Mouse (Mus musculus) hindlimb bud, embryonic 11.5 days (tissue): ENCODE results near the gene Vps11.
"Not testable (repeated sequence)": the region's sequence is repeated elsewhere in the genome, so short reads cannot be mapped to it uniquely, and the experiment has no call there.

Experiments used
- DNase-seq: peaks from one replicate; pipeline ENCODE4 v3.0.0-alpha.2; 2012; ENCODE audit warnings: low read depth, low spot score; ENCODE audit errors: extremely low spot score

Vps11 gene

DNA sequence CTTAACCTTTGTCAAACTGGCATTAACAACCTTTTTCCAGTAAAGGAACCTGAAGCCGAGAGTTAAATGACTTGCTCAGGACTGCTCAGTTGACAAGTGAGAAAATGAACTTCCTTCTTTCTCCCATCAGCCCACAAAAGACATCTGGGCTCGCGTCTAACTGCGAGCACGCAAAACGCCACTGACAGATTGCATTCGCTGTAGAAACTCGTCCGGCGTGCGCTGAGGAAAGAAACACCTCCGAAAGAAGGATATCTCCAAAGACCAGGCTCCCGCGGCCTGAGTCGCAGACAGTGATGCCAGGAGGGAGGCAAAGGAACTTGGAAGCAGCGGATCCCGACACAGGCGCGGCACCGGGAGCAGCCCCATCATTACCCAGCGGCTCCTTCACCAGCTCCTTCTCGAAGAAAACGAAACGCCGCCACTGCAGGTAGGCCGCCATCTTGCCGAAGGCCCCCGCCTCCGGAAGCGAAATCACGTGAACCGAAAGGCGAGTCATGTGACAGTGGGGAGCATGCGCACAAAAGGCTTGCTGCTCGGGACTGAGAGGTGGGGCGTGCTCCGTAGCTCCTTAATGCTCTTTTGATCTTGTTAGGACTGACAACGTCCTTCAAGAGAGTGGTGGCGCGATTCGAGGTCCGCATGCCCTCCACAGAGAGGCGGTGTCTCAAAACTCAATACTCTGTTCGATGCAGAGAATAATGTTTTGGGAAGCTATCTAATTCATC, at the start of gene Vps11:
Gene Vps11 (minus strand): TSS at position 481 of the 728 bp plus-strand sequence.
- DNase-seq: peak; percentile 96

DNA sequence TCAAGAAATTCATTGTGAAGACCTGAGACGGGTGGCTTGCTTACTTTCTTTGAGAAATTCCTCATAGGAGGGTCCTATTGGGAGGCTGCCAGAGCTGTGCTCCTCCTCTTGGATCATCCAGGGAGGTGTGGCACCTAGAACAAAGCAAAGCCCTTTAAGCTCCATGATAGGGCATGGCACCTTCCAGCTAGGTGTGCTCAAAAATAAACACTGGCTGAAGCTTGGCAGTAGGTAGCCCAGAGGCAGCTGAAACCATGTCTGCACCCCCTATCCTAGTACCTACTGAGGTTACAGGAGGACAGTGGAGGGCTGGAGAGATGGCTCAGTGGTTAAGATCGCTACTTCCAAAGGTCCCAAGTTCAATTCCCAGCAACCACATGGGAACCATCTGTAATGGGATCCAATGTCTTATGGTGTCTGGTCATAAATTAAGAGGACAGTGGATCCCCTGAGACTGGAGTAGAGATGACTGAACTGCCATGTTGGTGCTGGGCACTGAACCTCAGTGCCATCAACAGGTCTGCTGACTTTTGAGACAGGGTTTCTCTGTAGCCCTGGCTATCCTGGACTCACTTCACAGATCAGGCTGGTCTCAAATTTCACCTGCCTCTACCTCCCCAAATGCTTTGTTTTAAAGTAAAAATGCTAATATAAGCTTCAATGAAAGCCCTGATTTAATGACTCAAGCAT, 49.3 kb upstream of the Vps11 start:
- DNase-seq: no peak

DNA sequence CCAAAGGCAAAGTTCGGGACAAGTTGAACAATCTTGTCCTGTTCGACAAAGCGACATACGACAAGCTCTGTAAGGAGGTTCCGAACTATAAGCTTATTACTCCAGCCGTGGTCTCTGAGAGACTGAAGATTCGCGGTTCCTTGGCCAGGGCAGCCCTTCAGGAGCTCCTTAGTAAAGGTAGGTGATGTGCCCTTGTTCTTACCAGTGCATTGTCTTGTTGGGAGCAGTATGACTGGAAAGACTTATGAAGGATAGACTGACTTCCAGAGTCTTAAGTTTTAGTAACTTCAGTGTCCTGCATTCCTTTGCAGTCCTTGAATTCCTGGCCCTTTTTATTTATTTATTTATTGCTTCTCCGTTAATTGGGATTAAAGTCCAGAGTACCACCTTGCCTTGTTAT, 47.2 kb upstream of the Vps11 start:
- DNase-seq: not testable (repeated sequence)

DNA sequence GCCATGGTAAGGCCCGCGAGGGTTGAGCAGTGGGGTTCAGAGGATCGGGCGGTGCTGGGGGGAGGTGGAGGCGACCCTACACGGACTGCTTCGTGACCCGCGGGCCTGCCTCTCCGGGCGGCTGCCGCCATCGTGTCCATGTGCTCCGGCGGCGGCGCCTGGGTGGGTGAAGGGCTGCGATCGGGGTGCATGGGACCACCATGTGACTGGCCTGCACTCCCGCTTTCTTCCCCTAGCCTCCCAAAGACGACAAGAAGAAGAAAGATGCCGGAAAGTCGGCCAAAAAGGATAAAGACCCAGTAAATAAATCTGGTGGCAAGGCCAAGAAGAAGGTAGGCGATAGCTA, 46.3 kb upstream of the Vps11 start:
- no peak for DNase-seq

DNA sequence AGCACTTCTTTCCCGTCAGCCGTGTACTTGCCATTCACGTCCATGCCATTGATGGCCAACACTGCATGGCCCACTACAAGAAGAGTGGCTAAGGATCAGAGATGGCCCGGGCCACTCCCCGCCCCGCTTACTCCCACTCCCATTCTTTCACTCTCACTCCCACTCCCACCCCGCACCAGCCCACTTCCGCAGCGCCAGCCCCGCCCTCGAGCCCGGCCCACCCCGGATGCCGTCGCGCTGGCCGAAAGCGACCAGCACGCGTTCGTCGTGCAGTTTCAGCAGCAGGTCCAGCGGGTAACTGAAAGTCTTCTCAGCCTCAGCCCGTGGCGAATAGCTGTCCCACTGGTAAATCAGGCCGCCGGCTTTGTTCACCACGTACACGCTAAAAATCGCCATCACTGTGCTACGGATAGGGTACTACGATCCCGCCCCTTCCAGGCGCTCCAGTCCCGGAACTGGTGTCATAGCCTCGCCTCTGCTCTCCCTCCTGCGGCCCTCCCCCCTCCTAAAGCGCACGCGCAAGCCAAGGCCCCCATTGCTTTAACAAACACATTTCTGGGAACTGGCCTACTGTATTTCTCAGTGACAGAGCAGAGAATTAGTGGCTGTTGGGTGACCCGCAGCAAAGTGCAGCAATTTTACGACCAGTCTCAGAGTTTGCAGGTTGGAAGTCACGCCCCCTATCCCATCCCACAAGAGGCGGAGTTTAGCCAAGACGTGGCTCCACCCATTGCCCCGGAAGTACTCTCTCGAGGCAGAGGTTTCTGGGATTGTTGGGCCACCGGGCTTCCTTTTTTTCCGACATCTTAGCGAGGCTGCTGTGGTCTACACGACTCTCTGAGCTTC, 45.7 kb upstream of the Vps11 start, which contains the start of the genes Rps25 and Trappc4:
Gene Rps25 (plus strand): TSS at position 234 of the 846 bp plus-strand sequence.
Gene Trappc4 (minus strand): TSS at position 695 of the 846 bp plus-strand sequence.
- peak; percentile 96 for DNase-seq

DNA sequence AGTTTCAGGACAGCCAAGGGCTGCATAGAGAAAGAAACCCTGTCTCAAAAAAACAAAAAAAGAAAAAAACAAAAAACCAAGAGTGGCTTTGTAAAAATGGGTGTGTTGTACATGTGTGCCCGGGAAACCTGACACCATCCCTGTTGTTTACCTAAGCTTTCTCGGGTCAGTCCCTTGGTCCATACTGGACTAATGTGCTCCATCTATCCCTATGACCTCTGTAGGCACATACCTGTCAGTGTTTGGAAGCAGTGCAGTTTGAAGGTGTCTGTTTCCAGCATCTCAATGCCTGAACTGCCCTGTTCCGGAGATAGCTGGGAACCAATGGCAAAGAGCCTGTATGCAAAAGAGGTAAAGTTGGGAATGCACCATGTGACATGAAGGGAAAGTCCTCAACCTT, 43.5 kb upstream of the Vps11 start:
- no peak for DNase-seq

DNA sequence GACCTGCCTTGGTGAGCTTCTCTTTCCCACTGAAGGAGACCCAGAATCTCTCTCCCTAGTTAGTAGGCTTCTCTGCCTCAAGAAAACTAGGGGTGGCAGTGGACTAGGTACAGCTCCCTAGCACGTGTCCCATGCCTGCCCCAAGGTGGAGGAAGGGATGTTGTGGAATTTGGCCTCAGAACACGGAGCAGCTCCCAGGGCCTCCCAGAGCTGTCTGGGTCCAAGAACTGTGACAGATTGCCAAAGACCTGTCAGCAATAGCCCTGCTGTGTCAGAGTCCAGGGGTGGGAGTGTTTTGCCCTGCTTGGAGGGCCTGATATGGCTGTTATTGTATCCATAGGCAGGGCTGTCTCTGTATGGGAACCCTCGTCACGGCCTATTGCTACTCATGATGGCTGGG, 39.6 kb upstream of the Vps11 start:
- DNase-seq: no peak

DNA sequence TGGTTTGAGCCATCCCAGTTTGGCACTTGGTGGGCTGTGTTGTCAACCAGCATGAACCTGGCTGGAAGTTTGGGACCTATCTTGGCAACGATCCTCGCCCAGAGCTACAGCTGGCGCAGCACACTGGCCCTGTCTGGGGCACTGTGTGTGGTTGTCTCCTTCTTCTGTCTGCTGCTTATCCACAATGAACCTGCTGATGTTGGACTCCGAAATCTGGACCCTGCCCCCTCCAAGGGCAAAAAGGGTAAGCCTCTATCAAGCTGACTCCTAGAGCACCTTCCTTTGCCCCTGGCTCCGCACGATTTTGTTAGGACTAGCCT, 38.3 kb upstream of the Vps11 start:
- DNase-seq: no peak

DNA sequence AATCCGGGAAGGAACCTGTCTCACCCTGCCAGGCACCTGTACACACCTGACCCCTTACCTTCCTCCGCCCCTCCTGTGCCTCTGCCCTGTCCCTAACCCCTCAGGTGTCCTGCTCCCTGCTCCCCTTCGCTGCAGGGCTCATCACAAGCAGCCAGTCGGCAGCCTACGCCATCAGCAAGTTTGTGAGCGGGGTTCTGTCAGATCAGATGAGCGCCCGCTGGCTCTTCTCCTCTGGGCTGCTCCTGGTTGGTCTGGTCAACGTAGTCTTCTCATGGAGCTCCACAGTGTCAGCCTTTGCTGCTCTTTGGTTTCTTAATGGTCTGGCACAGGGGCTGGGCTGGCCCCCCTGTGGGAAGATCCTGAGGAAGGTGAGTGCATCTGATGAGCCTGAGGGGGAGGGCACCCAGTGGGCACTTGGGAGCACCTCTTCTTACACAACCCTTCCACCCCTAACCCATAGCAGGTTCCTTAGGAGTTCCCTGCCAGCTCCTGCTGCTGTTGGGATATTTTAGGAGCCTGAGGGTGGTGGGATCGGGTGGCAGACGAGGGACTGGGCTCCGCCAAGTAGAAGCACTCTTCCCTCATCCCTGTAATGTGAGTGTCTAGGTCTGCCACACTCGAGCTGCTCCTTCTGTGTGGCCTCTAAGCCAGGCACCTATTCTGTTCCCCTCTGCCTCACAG, 37.8 kb upstream of the Vps11 start:
- no peak for DNase-seq

DNA sequence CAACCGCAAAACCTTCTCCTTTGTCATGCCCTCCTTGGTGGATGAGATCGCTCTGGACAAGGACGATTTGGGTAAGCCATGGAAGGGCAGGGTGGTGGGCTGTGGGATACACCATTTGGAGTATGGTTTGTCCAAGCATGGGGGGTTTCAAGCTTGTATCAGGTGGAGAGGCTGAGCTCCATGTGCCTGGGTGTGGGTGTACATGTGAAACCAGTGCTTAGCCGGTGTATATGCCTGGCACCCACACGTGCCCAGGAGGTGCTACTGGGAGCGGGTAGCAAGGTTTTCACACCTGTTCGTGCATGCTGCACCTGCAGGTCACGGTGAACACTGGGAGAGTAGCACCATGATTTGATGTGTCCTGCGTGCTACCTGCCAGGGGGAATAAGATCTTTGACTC, 37.1 kb upstream of the Vps11 start:
- no peak for DNase-seq

DNA sequence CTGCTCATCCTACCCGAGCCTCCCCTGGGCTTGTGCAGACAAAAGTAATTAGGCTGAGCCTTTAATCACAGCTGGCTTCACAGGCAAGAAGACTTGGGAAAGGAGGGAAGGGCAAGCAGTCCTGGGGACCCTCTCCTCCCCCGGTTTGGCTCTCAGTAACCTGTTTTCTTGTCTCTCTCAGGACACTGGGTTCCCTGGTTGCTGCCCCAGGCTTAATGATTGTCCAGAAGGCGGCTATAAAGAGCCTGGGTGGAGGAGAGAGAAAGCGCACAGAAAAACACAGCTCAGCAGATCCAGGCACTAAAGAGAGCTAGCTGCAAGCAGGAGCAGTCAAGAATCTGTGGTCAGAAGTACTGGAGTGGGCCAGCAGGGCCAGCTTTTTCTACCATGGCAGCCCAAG, 36.6 kb upstream of the Vps11 start:
- DNase-seq: no peak

DNA sequence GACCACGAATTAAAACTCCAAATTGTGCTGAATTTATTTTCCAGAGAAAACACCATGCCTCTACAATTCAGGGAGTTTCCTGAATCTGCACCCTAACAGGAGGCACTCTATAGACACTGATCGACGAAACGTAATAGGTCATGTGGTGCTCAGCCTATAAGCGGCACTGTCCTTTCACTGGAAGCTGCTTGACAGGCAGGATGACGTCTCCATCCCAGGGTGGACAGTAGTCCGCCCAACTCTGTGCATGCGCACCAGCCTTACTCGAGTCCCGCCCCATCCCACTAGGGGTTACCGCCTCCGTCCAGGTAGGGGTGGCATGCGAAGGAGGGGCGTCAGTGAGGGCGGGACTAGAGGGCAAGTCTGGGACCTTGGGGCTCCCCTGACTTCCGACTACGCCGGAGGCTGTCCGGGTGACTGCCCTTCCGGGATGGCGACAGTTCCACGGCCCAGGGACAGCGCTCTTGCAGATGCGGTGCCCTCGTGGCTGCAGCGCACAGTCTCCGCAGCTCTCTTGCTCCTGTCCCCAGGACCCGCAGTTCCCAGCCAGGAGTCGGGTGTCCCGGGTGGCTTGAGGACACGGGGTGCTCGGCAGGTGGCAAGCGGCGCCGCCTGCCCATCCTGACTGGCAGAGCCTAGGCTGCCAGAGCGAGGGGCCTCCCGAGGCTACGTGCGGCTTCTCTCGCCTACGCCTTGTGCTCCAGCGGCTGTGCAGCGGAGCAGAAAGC, 35.4 kb upstream of the Vps11 start, which contains the start of gene Slc37a4:
Gene Slc37a4 (plus strand): TSS at position 169 of the 728 bp plus-strand sequence.
- DNase-seq: peak; percentile 66

DNA sequence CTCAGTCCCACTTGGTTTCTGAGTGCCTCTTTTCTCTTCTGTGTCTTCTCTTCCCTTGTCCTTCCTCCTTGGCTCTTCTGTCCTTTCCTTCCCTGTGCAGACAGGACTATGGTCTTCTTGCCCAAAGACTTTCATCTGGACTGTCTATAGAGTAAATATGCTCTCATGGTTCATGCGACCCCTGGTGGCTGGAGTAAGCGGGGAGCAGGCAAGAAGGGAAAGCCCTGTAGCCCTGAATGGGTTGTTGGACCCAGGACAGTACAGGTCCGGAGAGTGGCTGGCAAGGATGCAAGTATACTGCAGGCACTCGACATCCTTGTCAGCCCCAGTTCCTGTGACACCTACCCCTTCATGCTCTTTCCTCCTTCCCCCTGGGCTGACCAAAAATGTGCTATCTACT, 30.0 kb upstream of the Vps11 start:
- DNase-seq: no peak

DNA sequence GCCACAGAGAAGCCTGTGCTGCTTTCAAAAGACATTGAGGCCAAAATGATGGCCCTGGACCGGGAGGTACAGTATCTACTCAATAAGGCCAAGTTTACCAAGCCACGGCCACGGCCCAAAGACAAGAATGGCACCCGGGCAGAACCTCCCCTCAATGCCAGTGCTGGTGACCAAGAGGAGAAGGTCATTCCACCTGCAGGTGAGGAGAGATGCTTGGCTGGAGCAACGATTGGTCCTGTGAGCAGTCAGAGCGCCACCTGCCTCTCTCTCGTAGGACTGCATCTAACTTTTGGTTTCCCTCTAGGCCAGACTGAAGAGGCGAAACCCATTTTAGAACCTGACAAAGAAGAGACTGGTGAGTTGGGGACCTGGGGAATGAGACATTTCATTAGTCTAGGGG, 27.8 kb upstream of the Vps11 start:
- no peak for DNase-seq

DNA sequence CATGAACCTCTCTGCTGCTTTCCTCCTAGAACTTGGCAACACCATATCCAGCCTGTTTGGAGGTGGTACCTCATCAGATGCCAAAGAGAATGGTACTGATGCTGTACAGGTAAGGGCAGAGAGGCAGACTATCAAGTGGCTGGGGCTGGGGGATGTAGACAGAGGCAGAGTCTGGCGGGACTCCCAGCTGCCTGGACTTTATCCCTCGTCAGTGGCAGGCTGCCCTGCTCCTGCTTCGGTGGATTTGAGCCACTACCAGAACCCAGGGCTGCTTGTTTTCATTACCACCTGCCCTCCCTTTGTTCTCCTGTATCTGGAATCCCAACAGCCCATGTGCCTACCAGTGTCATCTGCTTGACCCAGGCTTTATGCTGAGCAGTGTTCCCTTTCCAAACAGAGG, 25.8 kb upstream of the Vps11 start:
- DNase-seq: no peak

DNA sequence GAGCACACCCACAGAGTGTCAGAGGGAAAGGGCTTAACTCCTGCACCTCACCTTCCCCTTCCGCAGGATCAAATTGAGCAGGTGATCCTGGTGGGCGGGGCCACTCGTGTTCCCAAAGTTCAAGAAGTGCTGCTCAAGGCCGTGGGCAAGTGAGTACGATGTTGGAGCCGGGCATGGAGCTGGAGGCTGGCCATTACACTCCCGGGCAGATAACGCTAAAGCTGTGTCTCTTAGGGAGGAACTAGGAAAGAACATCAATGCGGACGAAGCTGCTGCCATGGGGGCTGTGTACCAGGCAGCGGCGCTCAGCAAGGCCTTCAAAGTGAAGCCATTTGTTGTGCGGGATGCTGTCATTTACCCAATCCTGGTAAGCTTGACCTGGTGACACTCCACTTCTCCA, 23.1 kb upstream of the Vps11 start:
- no peak for DNase-seq

DNA sequence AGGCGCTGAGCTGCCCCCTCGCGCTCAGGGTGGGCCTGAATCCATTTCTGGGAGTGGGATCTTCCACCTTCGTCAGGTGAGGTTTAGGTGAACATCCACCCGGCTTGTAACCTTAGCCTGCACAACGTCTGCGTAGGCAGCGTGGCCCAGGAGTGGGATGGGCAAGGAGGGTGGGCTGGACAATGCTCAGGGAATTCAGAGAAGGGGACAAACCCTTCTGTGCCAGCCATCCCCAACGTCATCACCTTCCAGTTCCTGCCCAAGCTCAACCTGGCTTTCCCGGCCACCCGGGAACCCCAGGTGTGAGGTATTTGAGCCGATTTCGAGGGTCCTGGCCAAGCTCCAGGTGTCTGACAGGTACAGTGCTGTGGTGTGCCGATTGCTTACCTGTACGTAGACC, 18.4 kb upstream of the Vps11 start:
- no peak for DNase-seq

DNA sequence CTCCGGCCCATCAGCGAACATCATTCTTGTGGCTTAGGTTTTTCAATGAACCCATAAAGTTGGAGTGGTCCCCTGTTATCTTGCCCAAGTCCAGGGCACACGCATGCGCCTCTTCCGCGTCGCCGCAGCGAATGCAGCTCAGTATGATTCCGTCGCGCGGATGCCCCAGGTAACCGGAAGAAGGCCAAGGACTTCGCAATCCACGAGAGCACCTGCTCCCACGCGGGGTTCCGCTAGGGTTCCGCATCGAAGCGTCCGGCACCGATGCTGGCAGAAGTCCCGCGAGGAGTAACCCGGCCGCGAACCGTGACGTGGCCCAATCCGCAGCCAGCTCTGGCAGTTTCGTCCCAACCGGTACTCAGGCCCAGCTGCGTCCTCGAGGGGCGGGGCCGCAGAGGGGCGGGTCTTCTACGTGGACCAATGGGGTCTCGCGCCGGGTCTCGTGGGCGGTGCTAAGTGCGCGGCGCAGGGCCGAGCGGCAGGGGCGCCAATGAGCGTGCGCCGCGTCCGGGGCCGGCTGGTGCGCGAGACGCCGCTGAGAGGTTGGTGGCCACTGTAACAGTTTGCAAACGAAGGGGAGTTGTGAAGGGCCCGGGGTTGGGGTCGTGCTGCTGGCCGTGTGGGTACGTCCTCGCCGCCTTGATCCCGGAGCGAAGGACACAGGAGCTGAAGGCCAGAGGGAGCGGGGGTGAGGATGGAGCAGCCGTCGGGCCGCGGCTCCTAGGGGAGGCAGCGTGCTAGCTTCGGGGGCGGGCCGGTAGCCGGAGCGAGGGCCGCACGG, 17.8 kb upstream of the Vps11 start, which contains the start of gene Hyou1:
Gene Hyou1 (plus strand): TSS at position 437 of the 781 bp plus-strand sequence.
- DNase-seq: peak; percentile 86

DNA sequence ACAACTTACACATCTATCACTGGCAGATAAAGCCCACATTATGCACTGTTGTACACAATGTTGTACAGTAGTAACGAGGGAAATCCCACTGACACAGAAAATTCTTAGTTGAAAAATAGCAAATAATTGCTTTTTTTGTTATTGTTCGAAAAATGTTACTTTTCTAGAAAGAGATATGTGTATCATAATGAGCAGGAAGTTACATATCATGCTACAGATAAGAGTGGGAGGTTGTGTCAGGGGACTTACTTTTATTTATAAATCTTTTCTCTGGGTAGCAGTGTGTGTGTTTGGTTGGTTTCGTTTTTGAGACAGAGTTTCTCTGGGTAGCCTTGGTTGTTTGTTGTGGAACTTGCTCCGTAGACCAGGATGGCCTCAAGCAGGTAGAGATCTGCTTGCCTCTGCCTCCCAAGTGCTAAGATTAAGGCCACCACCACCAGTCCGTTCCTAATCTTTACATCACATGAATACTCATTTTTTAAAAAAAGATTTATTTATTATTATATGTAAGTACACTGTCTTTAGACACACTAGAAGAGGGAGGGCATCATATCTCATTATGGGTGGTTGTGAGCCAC, 16.8 kb upstream of the Vps11 start:
- DNase-seq: no peak
